Mouse (Mus musculus) heart, postnatal 0 days (tissue): ENCODE measurements around the gene Wnt2b.

Experiments used
- CTCF ChIP-seq: IDR thresholded peaks from 2 replicates; pipeline ENCODE4 v1.5.1; 2016; ENCODE audit warnings: antibody characterized with exemption, control low read depth, low read depth
- EP300 ChIP-seq: IDR thresholded peaks from 2 replicates; pipeline ENCODE4 v1.6.1; 2016; ENCODE audit warnings: antibody characterized with exemption, low read depth

DNA sequence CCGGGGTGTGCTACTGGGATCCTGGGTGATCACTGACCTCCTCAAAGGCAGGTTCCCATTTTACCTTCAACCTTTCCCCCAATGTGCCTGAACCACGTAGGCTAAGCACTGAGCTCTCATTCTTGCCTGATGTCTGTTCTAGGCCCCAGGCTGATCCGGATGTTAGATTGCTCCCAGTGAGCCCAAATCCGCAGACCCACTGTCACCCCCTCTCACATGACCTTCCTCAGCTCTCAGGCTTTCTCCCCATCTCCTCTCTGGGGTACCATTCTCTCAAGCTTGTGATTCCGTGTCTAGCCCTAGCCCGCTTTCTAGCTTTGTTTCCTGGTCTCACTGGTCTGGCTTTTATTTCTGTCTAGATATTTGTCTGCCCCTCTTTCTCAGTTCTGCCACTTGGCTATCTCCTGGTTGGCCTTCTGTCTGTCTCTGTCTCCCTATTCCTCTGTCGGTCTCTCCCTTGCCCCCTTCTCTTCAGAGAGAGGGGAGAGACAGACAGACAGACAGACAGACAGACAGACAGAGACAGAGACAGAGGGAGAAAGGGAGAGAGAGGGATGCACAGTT is 4.4 kb upstream of the Wnt2b start:
- TF ChIP-seq CTCF (no peak), EP300 (no peak)
